ENCODE assay signal across 12 mouse cellular contexts in genomic region chr1:74286869-74287607, GRCm38 (mm10). TPM values are rescaled to one million over a fixed set of nuclear protein-coding genes. Genes with fewer than 3 reads are reported as not detected.
DNase-seq lines count a peak whose midpoint lies in the region; ATAC-seq and TF ChIP-seq lines count a peak whose summit lies in the region.
"Not testable (repeated sequence)": the region's sequence is repeated elsewhere in the genome, so short reads cannot be mapped to it uniquely, and the experiment has no call there.
"Had no signal": no experiment of that assay in that cellular context is flagged by ENCODE, and none has a peak within 500 bp of the region (broad histone marks: within the 10 kb centered on the region; RNA-seq: fewer than 3 reads in every experiment).

No protein-coding gene starts in this region.

- H3K36me3 ChIP-seq in heart, postnatal 0 days (replicated peaks; ENCODE audit: control insufficient read depth, insufficient read depth, low read length), result peaks cover 49% of the 10 kb centered on the region
- peaks cover 70% of the 10 kb centered on the region for H3K36me3 ChIP-seq in megakaryocyte, embryonic 14.5 days (replicated peaks; ENCODE audit: low read length)
- H3K36me3 ChIP-seq in thymus, adult 2 months (ENCODE audit: control insufficient read depth, insufficient read depth, low read length), result not testable (repeated sequence)

- not testable (repeated sequence) for H3K9ac ChIP-seq in heart, postnatal 0 days (replicated peaks; ENCODE audit: low read depth, low read length)

- TF ChIP-seq CTCF in brain, embryonic 14.5 days (IDR thresholded peaks at IDR 0.05; ENCODE audit: borderline replicate concordance, extremely low read depth, insufficient read depth, insufficient read length), result 0 out of 2 replicates have a peak, but pooled peaks have one; percentile 4
- peak; percentile 27; the same call in 1 of the 2 replicates for TF ChIP-seq CTCF in heart, postnatal 0 days (IDR thresholded peaks at IDR 0.05; ENCODE audit: low read depth)
- peak; percentile 73 for TF ChIP-seq CTCF in layer of hippocampus, adult 2 months (conservative IDR thresholded peaks at IDR 0.05)
- TF ChIP-seq CTCF in thymus, adult 2 months (IDR thresholded peaks at IDR 0.05; ENCODE audit: borderline replicate concordance, control insufficient read depth, extremely low read depth, insufficient read depth, low read length, poor library complexity), result not testable (repeated sequence)

- H3K27ac ChIP-seq in heart, postnatal 0 days (ENCODE audit: low read depth); thymus, adult 2 months (ENCODE audit: control insufficient read depth, insufficient read depth, low read length): not testable (repeated sequence)
- peak overlapping the region; percentile 70; the same call in 1 of the 2 replicates for H3K27ac ChIP-seq in layer of hippocampus, adult 2 months

- TF ChIP-seq POLR2A in brain, embryonic 14.5 days (IDR thresholded peaks at IDR 0.05; ENCODE audit: borderline replicate concordance, extremely low read depth, insufficient read depth, insufficient read length, poor library complexity, severe bottlenecking); thymus, adult 2 months (IDR thresholded peaks at IDR 0.05; ENCODE audit: control insufficient read depth, extremely low read depth, insufficient read depth, low read length, poor library complexity): not testable (repeated sequence)

- 54% methylated on average over 15 of the region's 17 CpGs for whole genome bisulfite sequencing in heart, postnatal 0 days
- 70% methylated on average over 16 of the region's 17 CpGs for WGBS in thymus, adult 2 months

- H3K4me1 ChIP-seq in heart, postnatal 0 days (ENCODE audit: control insufficient read depth, insufficient read depth), result peaks cover 48% of the 10 kb centered on the region
- H3K4me1 ChIP-seq in megakaryocyte, embryonic 14.5 days, result peaks cover 85% of the 10 kb centered on the region
- H3K4me1 ChIP-seq in thymus, adult 2 months (replicated peaks; ENCODE audit: control insufficient read depth, insufficient read depth, low read length), result not testable (repeated sequence)

- ATAC-seq in heart, postnatal 0 days (ENCODE audit: insufficient read depth, low read depth), result not testable (repeated sequence)

- not testable (repeated sequence) for H3K27me3 ChIP-seq in heart, postnatal 0 days (ENCODE audit: control insufficient read depth, insufficient read depth, low read length); megakaryocyte, embryonic 14.5 days (replicated peaks); thymus, adult 2 months (ENCODE audit: control insufficient read depth, insufficient read depth, low read length)

- TF ChIP-seq EP300 in heart, postnatal 0 days (IDR thresholded peaks at IDR 0.05; ENCODE audit: low read depth), result not testable (repeated sequence)

- peak; percentile 23 for DNase-seq in CD4-positive helper T cell, adult 2 months (ENCODE audit: low read depth, low spot score)
- peak; percentile 32 for DNase-seq in brain, embryonic 14.5 days (ENCODE audit: low read depth)
- peak; percentile 26 for DNase-seq in embryo, embryonic 10.5 days (ENCODE audit: low spot score)
- DNase-seq in heart, postnatal 0 days (ENCODE audit: low spot score); layer of hippocampus, adult 2 months (ENCODE audit: low spot score in 2 of 2): not testable (repeated sequence)
- peak; percentile 43 for DNase-seq in retina, embryonic 14.5 days (ENCODE audit: low spot score)
- peak; percentile 15 for DNase-seq in thymus, adult 2 months

- H3K4me3 ChIP-seq in heart, postnatal 0 days (ENCODE audit: low read depth, low read length); layer of hippocampus, adult 2 months; thymus, adult 2 months (ENCODE audit: control insufficient read depth, insufficient read depth, low read length): not testable (repeated sequence)
- peak overlapping the region; percentile 14 for H3K4me3 ChIP-seq in megakaryocyte, embryonic 14.5 days (replicated peaks)

- not testable (repeated sequence) for H3K4me2 ChIP-seq in heart, postnatal 0 days (ENCODE audit: low read depth, low read length)

- not testable (repeated sequence) for H3K9me3 ChIP-seq in heart, postnatal 0 days (replicated peaks; ENCODE audit: control insufficient read depth, low read length); megakaryocyte, embryonic 14.5 days

RNA-seq across cellular contexts. Expression of gene Pnkd, which starts 2.3 kb away (rescaled TPM):
- polyA plus RNA-seq in brain, embryonic 14.5 days (2012; rRNA removed), result 58.5 and 63.2 TPM in 2 replicates
- 221 and 310 TPM in 2 replicates for total RNA-seq in heart, postnatal 0 days (2014; rRNA removed; ENCODE audit: low replicate concordance)
- polyA plus RNA-seq in heart, postnatal 0 days (2015; fragmentation: Nextera tagmentation; extraction: Ambion mirVana), result 345 and 362 TPM in 2 replicates
- 100 to 1,000 TPM; 171 to 185 TPM for total RNA-seq in layer of hippocampus, adult 2 months (2021)
- 113 and 116 TPM in 2 replicates for polyA plus RNA-seq in megakaryocyte, embryonic 14.5 days (2012; ENCODE audit: insufficient read depth, low replicate concordance)
- 41.1 and 50.1 TPM in 2 replicates for polyA plus RNA-seq in thymus, adult 2 months (2012; rRNA removed)

RNA-seq across cellular contexts. Expression of gene Aamp, which starts 2.5 kb away (rescaled TPM):
- polyA plus RNA-seq in brain, embryonic 14.5 days (2012; rRNA removed), result 161 and 167 TPM in 2 replicates
- 125 and 146 TPM in 2 replicates for total RNA-seq in heart, postnatal 0 days (2014; rRNA removed; ENCODE audit: low replicate concordance)
- 162 and 165 TPM in 2 replicates for polyA plus RNA-seq in heart, postnatal 0 days (2015; fragmentation: Nextera tagmentation; extraction: Ambion mirVana)
- 100 to 1,000 TPM; 153 to 155 TPM for total RNA-seq in layer of hippocampus, adult 2 months (2021)
- polyA plus RNA-seq in megakaryocyte, embryonic 14.5 days (2012; ENCODE audit: insufficient read depth, low replicate concordance), result 180 and 228 TPM in 2 replicates
- polyA plus RNA-seq in thymus, adult 2 months (2012; rRNA removed), result 183 and 201 TPM in 2 replicates

RNA-seq across cellular contexts. Expression of gene Gpbar1, which starts 8.7 kb away (rescaled TPM):
- polyA plus RNA-seq in brain, embryonic 14.5 days (2012; rRNA removed), result 0.10 and 0.15 TPM in 2 replicates
- total RNA-seq in heart, postnatal 0 days (2014; rRNA removed; ENCODE audit: low replicate concordance), result 0.27 TPM in 1 of 2 replicates, not detected in the other
- polyA plus RNA-seq in heart, postnatal 0 days (2015; fragmentation: Nextera tagmentation; extraction: Ambion mirVana), result 0.22 and 0.33 TPM in 2 replicates
- not detected for total RNA-seq in layer of hippocampus, adult 2 months (2021)
- polyA plus RNA-seq in megakaryocyte, embryonic 14.5 days (2012; ENCODE audit: insufficient read depth, low replicate concordance), result 0.28 TPM in 1 of 2 replicates, not detected in the other
- 0.40 and 1.3 TPM in 2 replicates for polyA plus RNA-seq in thymus, adult 2 months (2012; rRNA removed)
- total RNA-seq: adrenal gland, adult 8-10 months; heart, adult 8-10 months; heart, postnatal 36 days; left cerebral cortex, adult 18-20 months had no signal

RNA-seq across cellular contexts. Expression of gene Tmbim1, which starts 18.4 kb away (rescaled TPM):
- polyA plus RNA-seq in brain, embryonic 14.5 days (2012; rRNA removed), result 6.6 and 7.3 TPM in 2 replicates
- 55.7 and 100 TPM in 2 replicates for total RNA-seq in heart, postnatal 0 days (2014; rRNA removed; ENCODE audit: low replicate concordance)
- polyA plus RNA-seq in heart, postnatal 0 days (2015; fragmentation: Nextera tagmentation; extraction: Ambion mirVana), result 41.6 and 44.9 TPM in 2 replicates
- 10 to 100 TPM; 23.3 to 23.9 TPM for total RNA-seq in layer of hippocampus, adult 2 months (2021)
- 128 and 140 TPM in 2 replicates for polyA plus RNA-seq in megakaryocyte, embryonic 14.5 days (2012; ENCODE audit: insufficient read depth, low replicate concordance)
- 55.5 and 69.2 TPM in 2 replicates for polyA plus RNA-seq in thymus, adult 2 months (2012; rRNA removed)

RNA-seq across cellular contexts. Expression of gene Arpc2, which starts 51.2 kb away (rescaled TPM):
- polyA plus RNA-seq in brain, embryonic 14.5 days (2012; rRNA removed), result 213 and 224 TPM in 2 replicates
- total RNA-seq in heart, postnatal 0 days (2014; rRNA removed; ENCODE audit: low replicate concordance), result 149 and 180 TPM in 2 replicates
- 374 and 375 TPM in 2 replicates for polyA plus RNA-seq in heart, postnatal 0 days (2015; fragmentation: Nextera tagmentation; extraction: Ambion mirVana)
- total RNA-seq in layer of hippocampus, adult 2 months (2021), result 100 to 1,000 TPM; 393 to 396 TPM
- polyA plus RNA-seq in megakaryocyte, embryonic 14.5 days (2012; ENCODE audit: insufficient read depth, low replicate concordance), result 817 and 1,833 TPM in 2 replicates
- polyA plus RNA-seq in thymus, adult 2 months (2012; rRNA removed), result 263 and 279 TPM in 2 replicates
